Mouse (Mus musculus): ENCODE data around the gene Rpl15. TPM values are rescaled to one million over a fixed set of nuclear protein-coding genes. Genes with fewer than 3 reads are reported as not detected.

Gene Rpl15
- 300 and 344 TPM in 2 replicates for polyA plus RNA-seq (2014; fragmentation: Nextera tagmentation; extraction: Ambion mirVana)

DNA sequence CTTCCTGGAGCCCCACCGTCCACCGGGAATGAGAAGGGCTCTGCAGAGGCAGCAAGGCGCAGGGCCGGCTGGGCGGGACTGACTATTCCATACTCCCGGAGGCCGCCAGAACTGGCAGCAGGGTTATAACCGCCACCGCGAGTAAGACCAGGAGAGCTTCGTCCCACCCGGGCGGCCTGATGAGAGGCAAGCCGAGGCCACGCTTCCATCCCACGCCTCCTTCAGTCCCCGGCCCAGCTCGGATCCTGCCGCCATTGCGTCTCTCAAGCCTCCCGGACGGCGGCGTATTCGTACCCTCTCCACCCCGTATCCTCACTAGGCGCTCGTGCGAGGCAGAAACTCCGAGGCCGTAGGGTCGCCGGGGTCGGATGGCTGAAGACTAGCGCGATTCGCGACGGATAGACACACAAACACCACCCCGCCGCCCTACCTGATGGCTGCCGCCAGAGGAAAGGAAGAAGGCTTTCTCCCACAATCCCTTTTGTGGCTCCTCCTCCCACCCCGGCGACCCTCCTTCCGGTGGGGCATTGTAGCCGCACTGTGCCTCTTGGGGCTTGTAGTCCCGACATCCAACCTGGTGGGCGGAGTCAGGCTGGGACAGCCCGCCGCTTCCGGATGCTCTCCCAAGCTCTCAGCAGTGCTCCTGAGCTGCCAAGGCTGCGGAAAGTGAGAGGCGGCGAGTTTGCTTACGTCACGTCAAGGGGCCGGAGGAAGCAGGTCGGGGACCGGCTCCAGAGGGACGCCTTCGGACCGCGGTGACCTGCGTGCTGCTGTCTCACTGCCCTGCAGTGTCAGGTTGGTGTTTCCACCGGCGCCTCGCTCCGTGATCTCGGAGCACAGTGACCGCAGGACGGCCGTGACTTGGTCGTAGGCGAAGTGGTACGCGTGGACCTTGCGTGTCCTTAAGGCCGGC is at the start of gene Rpl15, which contains the start of gene Nkiras1:
TSS of gene Rpl15 (minus strand) at position 863 of the 913 bp plus-strand sequence.
TSS of gene Nkiras1 (plus strand) at position 608 of the 913 bp plus-strand sequence.
- H3K4me2 ChIP-seq, result peak within 1 kb of the TSS; percentile 76
- H3K4me1 ChIP-seq (ENCODE audit: control insufficient read depth, insufficient read depth, low read length), result no peaks in the 10 kb centered on the region
- H3K9me3 ChIP-seq (replicated peaks; ENCODE audit: control insufficient read depth, low read length), result no peaks in the 10 kb centered on the region
- H3K36me3 ChIP-seq (ENCODE audit: control insufficient read depth, insufficient read depth, low read length), result peaks cover 2% of the 10 kb centered on the region; the same call in 1 of the 2 replicates
- peak within 1 kb of the TSS; percentile 82 for H3K27ac ChIP-seq (ENCODE audit: low read depth, low read length)
- under 1% methylated on average over 78 of the region's 78 CpGs for WGBS (ENCODE audit: insufficient replicate concordance)
- H3K27me3 ChIP-seq (ENCODE audit: control insufficient read depth, insufficient read depth, low read length), result no peaks in the 10 kb centered on the region
- peak; percentile 100 for ATAC-seq (replicated peaks; ENCODE audit: insufficient number of reproducible peaks, low FRiP score, low TSS enrichment)
- peak within 1 kb of the TSS; percentile 99 for H3K9ac ChIP-seq (ENCODE audit: low read depth, low read length)
- peak within 1 kb of the TSS; percentile 97 for H3K4me3 ChIP-seq (ENCODE audit: low read depth, low read length)

DNA sequence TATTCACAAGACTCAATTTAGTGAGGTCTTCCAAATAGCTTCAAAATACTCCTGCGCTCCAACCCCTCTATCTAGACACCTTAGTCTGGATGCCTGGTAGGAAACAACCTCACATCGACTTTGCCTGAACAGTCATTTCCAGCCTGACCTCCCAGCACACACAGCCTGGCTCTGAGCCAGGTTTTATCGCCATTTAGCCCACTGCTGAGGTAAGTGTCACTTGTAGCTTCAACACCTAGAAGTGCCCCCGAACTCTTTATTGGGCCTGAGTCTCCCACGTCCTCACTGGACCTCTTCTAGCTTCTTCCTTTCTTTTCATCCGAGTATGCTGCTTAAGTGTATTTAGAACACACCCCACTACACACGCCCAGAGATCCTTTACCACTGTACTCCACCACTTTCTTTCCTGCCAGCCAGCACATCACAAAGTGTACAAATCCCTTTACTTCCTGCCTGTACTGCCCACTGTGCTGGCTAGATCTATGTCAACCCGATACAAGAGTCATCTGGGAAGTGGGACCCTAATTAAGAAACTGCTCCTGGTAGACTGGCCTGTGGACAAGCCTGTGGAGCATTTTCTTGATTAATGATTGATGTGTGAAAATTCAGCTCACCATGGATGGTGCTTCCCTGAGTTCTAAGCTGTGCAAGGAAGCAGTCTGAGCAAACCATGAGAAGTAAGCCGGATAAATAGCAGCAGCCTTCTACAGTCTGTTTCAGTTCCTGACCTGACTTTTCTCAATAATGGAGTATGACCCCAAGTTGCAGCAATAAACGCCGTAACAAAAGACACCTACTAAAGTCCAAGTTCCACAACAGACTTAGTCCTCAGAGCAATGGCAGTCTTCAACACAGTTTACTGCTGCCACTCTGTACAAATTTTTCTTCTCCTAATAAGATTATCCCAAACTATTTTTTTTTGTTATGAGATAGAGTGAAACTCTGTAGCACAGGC is 46.5 kb upstream of the Rpl15 start:
- Histone ChIP-seq H3K27ac (ENCODE audit: low read depth, low read length) (no peak overlapping the region), H3K9ac (ENCODE audit: low read depth, low read length) (no peak overlapping the region), H3K4me1 (ENCODE audit: control insufficient read depth, insufficient read depth, low read length) (peaks cover 10% of the 10 kb centered on the region), H3K36me3 (ENCODE audit: control insufficient read depth, insufficient read depth, low read length) (no peaks in the 10 kb centered on the region), H3K27me3 (ENCODE audit: control insufficient read depth, insufficient read depth, low read length) (no peaks in the 10 kb centered on the region), H3K4me3 (ENCODE audit: low read depth, low read length) (no peak overlapping the region), H3K9me3 (replicated peaks; ENCODE audit: control insufficient read depth, low read length) (no peaks in the 10 kb centered on the region), H3K4me2 (peak overlapping the region; percentile 41)
- WGBS (ENCODE audit: insufficient replicate concordance), result 47% methylated on average over 11 of the region's 11 CpGs
- ATAC-seq (replicated peaks; ENCODE audit: insufficient number of reproducible peaks, low FRiP score, low TSS enrichment), result peak; percentile 65

- Histone ChIP-seq H3K36me3 (ENCODE audit: control insufficient read depth, insufficient read depth, low read length) (no peaks in the 10 kb centered on the region), H3K4me1 (ENCODE audit: control insufficient read depth, insufficient read depth, low read length) (peaks cover 22% of the 10 kb centered on the region), H3K9ac (ENCODE audit: low read depth, low read length) (no peak overlapping the region), H3K9me3 (replicated peaks; ENCODE audit: control insufficient read depth, low read length) (no peaks in the 10 kb centered on the region), H3K27ac (ENCODE audit: low read depth, low read length) (no peak overlapping the region), H3K4me2 (no peak overlapping the region), H3K4me3 (ENCODE audit: low read depth, low read length) (no peak overlapping the region), H3K27me3 (ENCODE audit: control insufficient read depth, insufficient read depth, low read length) (no peaks in the 10 kb centered on the region)
- ATAC-seq (replicated peaks; ENCODE audit: insufficient number of reproducible peaks, low FRiP score, low TSS enrichment), result no peak
- WGBS (ENCODE audit: insufficient replicate concordance), result 95% methylated on average over 5 of the region's 5 CpGs
These were observed 33.0 kb upstream of the Rpl15 start for GRCm38 (mm10) chr14:18304165-18304564.

- no peak overlapping the region for H3K9ac ChIP-seq (ENCODE audit: low read depth, low read length)
- no peaks in the 10 kb centered on the region for H3K36me3 ChIP-seq (ENCODE audit: control insufficient read depth, insufficient read depth, low read length)
- no peak overlapping the region for H3K27ac ChIP-seq (ENCODE audit: low read depth, low read length)
- no peak overlapping the region for H3K4me2 ChIP-seq
- peaks cover 22% of the 10 kb centered on the region for H3K4me1 ChIP-seq (ENCODE audit: control insufficient read depth, insufficient read depth, low read length)
- H3K27me3 ChIP-seq (ENCODE audit: control insufficient read depth, insufficient read depth, low read length), result no peaks in the 10 kb centered on the region
- no peaks in the 10 kb centered on the region for H3K9me3 ChIP-seq (replicated peaks; ENCODE audit: control insufficient read depth, low read length)
- no peak overlapping the region for H3K4me3 ChIP-seq (ENCODE audit: low read depth, low read length)
- ATAC-seq (replicated peaks; ENCODE audit: insufficient number of reproducible peaks, low FRiP score, low TSS enrichment), result no peak
- WGBS (ENCODE audit: insufficient replicate concordance), result 45% methylated on average over 4 of the region's 4 CpGs
These were observed 32.1 kb upstream of the Rpl15 start for GRCm38 (mm10) chr14:18303262-18303661.

DNA sequence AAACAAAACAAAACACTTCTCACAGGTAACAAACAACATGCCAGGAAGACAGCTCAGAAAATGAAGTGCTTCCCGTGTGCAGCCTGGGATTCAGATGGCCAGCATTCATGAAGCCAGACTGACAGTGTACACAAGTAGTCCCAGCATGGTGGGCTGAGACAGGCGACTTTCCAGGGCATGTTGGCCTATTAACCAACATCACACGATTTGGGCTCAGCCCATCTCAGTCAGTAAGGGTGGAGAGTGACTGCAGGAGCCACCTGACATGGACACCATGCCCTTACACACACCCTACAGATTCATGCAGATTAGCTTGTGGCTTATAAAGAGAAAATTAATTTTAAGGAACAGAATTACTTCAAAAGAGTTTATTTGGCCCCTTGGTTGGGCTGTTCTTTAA is 31.6 kb upstream of the Rpl15 start:
- no peak overlapping the region for H3K4me2 ChIP-seq
- no peaks in the 10 kb centered on the region for H3K36me3 ChIP-seq (ENCODE audit: control insufficient read depth, insufficient read depth, low read length)
- H3K27ac ChIP-seq (ENCODE audit: low read depth, low read length), result no peak overlapping the region
- no peaks in the 10 kb centered on the region for H3K27me3 ChIP-seq (ENCODE audit: control insufficient read depth, insufficient read depth, low read length)
- H3K9me3 ChIP-seq (replicated peaks; ENCODE audit: control insufficient read depth, low read length), result no peaks in the 10 kb centered on the region
- H3K4me1 ChIP-seq (ENCODE audit: control insufficient read depth, insufficient read depth, low read length), result peaks cover 22% of the 10 kb centered on the region
- WGBS (ENCODE audit: insufficient replicate concordance), result 68% methylated on average over 3 of the region's 3 CpGs
- ATAC-seq (replicated peaks; ENCODE audit: insufficient number of reproducible peaks, low FRiP score, low TSS enrichment), result no peak
- H3K4me3 ChIP-seq (ENCODE audit: low read depth, low read length), result no peak overlapping the region
- no peak overlapping the region for H3K9ac ChIP-seq (ENCODE audit: low read depth, low read length)

- no peak overlapping the region for H3K9ac ChIP-seq (ENCODE audit: low read depth, low read length)
- H3K9me3 ChIP-seq (replicated peaks; ENCODE audit: control insufficient read depth, low read length), result no peaks in the 10 kb centered on the region
- no peak overlapping the region for H3K4me3 ChIP-seq (ENCODE audit: low read depth, low read length)
- H3K36me3 ChIP-seq (ENCODE audit: control insufficient read depth, insufficient read depth, low read length), result no peaks in the 10 kb centered on the region
- no peak for ATAC-seq (replicated peaks; ENCODE audit: insufficient number of reproducible peaks, low FRiP score, low TSS enrichment)
- no peak overlapping the region for H3K27ac ChIP-seq (ENCODE audit: low read depth, low read length)
- WGBS (ENCODE audit: insufficient replicate concordance), result 49% methylated on average over 3 of the region's 3 CpGs
- H3K4me1 ChIP-seq (ENCODE audit: control insufficient read depth, insufficient read depth, low read length), result peaks cover 22% of the 10 kb centered on the region
- no peaks in the 10 kb centered on the region for H3K27me3 ChIP-seq (ENCODE audit: control insufficient read depth, insufficient read depth, low read length)
- H3K4me2 ChIP-seq, result no peak overlapping the region
These were observed 30.4 kb upstream of the Rpl15 start for GRCm38 (mm10) chr14:18301591-18301990.

GRCm38 (mm10) chr14:18300676-18301075 is 29.5 kb upstream of the Rpl15 start:
- Histone ChIP-seq H3K4me1 (ENCODE audit: control insufficient read depth, insufficient read depth, low read length) (peaks cover 22% of the 10 kb centered on the region), H3K27ac (ENCODE audit: low read depth, low read length) (no peak overlapping the region), H3K9me3 (replicated peaks; ENCODE audit: control insufficient read depth, low read length) (no peaks in the 10 kb centered on the region), H3K4me2 (no peak overlapping the region), H3K27me3 (ENCODE audit: control insufficient read depth, insufficient read depth, low read length) (no peaks in the 10 kb centered on the region), H3K36me3 (ENCODE audit: control insufficient read depth, insufficient read depth, low read length) (no peaks in the 10 kb centered on the region), H3K9ac (ENCODE audit: low read depth, low read length) (no peak overlapping the region), H3K4me3 (ENCODE audit: low read depth, low read length) (no peak overlapping the region)
- 91% methylated on average over 2 of the region's 2 CpGs for WGBS (ENCODE audit: insufficient replicate concordance)
- ATAC-seq (replicated peaks; ENCODE audit: insufficient number of reproducible peaks, low FRiP score, low TSS enrichment), result no peak

DNA sequence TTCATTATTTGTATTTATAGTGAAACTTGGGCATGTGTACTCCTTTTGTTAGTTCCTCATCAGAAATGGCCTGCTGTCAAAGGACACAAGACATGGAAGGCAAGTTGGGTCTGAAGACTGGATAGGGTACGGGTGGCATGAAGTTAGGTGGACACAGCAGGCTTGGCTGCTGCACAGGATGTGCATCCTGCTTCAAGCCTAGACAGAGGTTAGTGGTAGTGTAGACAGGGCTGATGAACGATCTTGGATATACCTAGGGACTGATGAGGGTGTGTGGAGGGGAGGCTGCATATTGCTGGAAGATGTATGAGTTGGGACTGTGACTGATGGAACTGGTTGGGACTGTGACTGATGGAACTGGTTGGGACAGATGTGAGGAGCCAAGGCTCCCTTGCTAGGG is 27.7 kb upstream of the Rpl15 start:
- H3K27ac ChIP-seq (ENCODE audit: low read depth, low read length), result no peak overlapping the region
- peaks cover 22% of the 10 kb centered on the region for H3K4me1 ChIP-seq (ENCODE audit: control insufficient read depth, insufficient read depth, low read length)
- H3K27me3 ChIP-seq (ENCODE audit: control insufficient read depth, insufficient read depth, low read length), result no peaks in the 10 kb centered on the region
- WGBS (ENCODE audit: insufficient replicate concordance), result 83% methylated on average over 2 of the region's 2 CpGs
- H3K4me2 ChIP-seq, result no peak overlapping the region
- ATAC-seq (replicated peaks; ENCODE audit: insufficient number of reproducible peaks, low FRiP score, low TSS enrichment), result no peak
- no peak overlapping the region for H3K9ac ChIP-seq (ENCODE audit: low read depth, low read length)
- no peak overlapping the region for H3K4me3 ChIP-seq (ENCODE audit: low read depth, low read length)
- H3K36me3 ChIP-seq (ENCODE audit: control insufficient read depth, insufficient read depth, low read length), result no peaks in the 10 kb centered on the region
- H3K9me3 ChIP-seq (replicated peaks; ENCODE audit: control insufficient read depth, low read length), result no peaks in the 10 kb centered on the region
